Mouse (Mus musculus) MEL (cell line): ENCODE measurements around the gene Romo1. TPM values are rescaled to one million over a fixed set of nuclear protein-coding genes. Genes with fewer than 3 reads are reported as not detected.

Experiments used
- DNase-seq: peaks from one replicate; pipeline ENCODE4 v3.0.0; 2011; ENCODE audit warnings: low read depth, low spot score
- H3K27ac ChIP-seq: 2 replicates; pipeline ENCODE4 v1.5.1; 2012; ENCODE audit warnings: low read depth, mild to moderate bottlenecking, control low read depth, low read length, moderate library complexity; ENCODE audit not compliant: control insufficient read depth
- H3K27me3 ChIP-seq, 2 experiments: fragments of 150-350 bp in 1 of 2; sonication (generic) in 1 of 2; 2 replicates each; pipeline ENCODE4 v1.6.1; 2012; ENCODE audit warnings: low read length in 2 of 2, mild to moderate bottlenecking in 2 of 2, improper control_type of control experiment in 1 of 2, moderate library complexity in 1 of 2; ENCODE audit not compliant: insufficient read depth in 2 of 2, control insufficient read depth in 1 of 2
- H3K36me3 ChIP-seq, 2 experiments: 2 replicates each; pipeline ENCODE4 v1.6.1; 2012 to 2014; ENCODE audit warnings: low read length in 2 of 2, improper control_type of control experiment in 1 of 2, inconsistent platforms in 1 of 2, mild to moderate bottlenecking in 1 of 2; ENCODE audit not compliant: insufficient read depth in 2 of 2, control insufficient read depth in 1 of 2
- H3K4me1 ChIP-seq, 2 experiments: fragments of 150-350 bp in 1 of 2; sonication (generic) in 1 of 2; 2 replicates each; pipeline ENCODE4 v1.6.1; 2012; ENCODE audit warnings: low read length in 2 of 2, improper control_type of control experiment in 1 of 2, mild to moderate bottlenecking in 1 of 2; ENCODE audit not compliant: insufficient read depth in 2 of 2, control insufficient read depth in 1 of 2
- H3K4me3 ChIP-seq, 2 experiments: fragments of 150-350 bp in 1 of 2; sonication (generic) in 1 of 2; 2 replicates each; pipeline ENCODE4 v1.5.1; 2012; ENCODE audit warnings: low read depth in 2 of 2, low read length in 2 of 2, mild to moderate bottlenecking in 2 of 2, moderate library complexity in 2 of 2, control low read depth in 1 of 2, improper control_type of control experiment in 1 of 2; ENCODE audit not compliant: control insufficient read depth in 1 of 2, insufficient read depth in 1 of 2
- H3K79me2 ChIP-seq: 2 replicates; pipeline ENCODE4 v1.6.1; 2012; ENCODE audit warnings: mild to moderate bottlenecking, low read length, moderate library complexity; ENCODE audit not compliant: control insufficient read depth, poor library complexity, insufficient read depth
- H3K9ac ChIP-seq: 2 replicates; pipeline ENCODE4 v1.6.1; 2012; ENCODE audit warnings: low read depth, mild to moderate bottlenecking, control low read depth, low read length, moderate library complexity; ENCODE audit not compliant: control insufficient read depth, poor library complexity, severe bottlenecking
- H3K9me3 ChIP-seq: fragments of 150-350 bp; sonication (generic); replicated peaks from 2 replicates; pipeline ENCODE4 v1.6.1; 2012; ENCODE audit warnings: mild to moderate bottlenecking, low read length, improper control_type of control experiment, moderate library complexity; ENCODE audit not compliant: insufficient read depth
- ELF1 ChIP-seq: IDR thresholded peaks from 2 replicates; pipeline ENCODE4 v1.6.1; 2014; ENCODE audit warnings: low read depth, mild to moderate bottlenecking, inconsistent platforms, low read length, improper control_type of control experiment, moderate library complexity
- ETS1 ChIP-seq: IDR thresholded peaks from 2 replicates; pipeline ENCODE4 v1.6.1; 2012; ENCODE audit warnings: low read depth, mild to moderate bottlenecking, inconsistent platforms, low read length, improper control_type of control experiment, moderate library complexity
- HCFC1 ChIP-seq: IDR thresholded peaks from 2 replicates; pipeline ENCODE4 v1.6.1; 2012; ENCODE audit warnings: low read depth, mild to moderate bottlenecking, inconsistent platforms, low read length, improper control_type of control experiment, moderate library complexity
- POLR2AphosphoS2 ChIP-seq: IDR thresholded peaks from 2 replicates; pipeline ENCODE4 v1.6.1; 2011; ENCODE audit warnings: low read length, improper control_type of control experiment
- RCOR1 ChIP-seq: IDR thresholded peaks from 2 replicates; pipeline ENCODE4 v1.6.1; 2012; ENCODE audit warnings: low read depth, mild to moderate bottlenecking, inconsistent platforms, low read length, improper control_type of control experiment
- SIN3A ChIP-seq: IDR thresholded peaks from 2 replicates; pipeline ENCODE4 v1.6.1; 2012; ENCODE audit warnings: low read length, improper control_type of control experiment, inconsistent platforms
- SMC3 ChIP-seq: IDR thresholded peaks from 2 replicates; pipeline ENCODE4 v1.6.1; 2011; ENCODE audit warnings: low read depth, low read length, improper control_type of control experiment
- TBP ChIP-seq: IDR thresholded peaks from 2 replicates; pipeline ENCODE4 v1.8.0; 2011; ENCODE audit warnings: low read depth, low read length, improper control_type of control experiment
- USF2 ChIP-seq, 2 experiments: IDR thresholded peaks; 2 replicates each; pipeline ENCODE4 v1.6.1; 2011 to 2012; ENCODE audit warnings: improper control_type of control experiment in 2 of 2, low read length in 2 of 2, borderline replicate concordance in 1 of 2, inconsistent platforms in 1 of 2, low read depth in 1 of 2, mild to moderate bottlenecking in 1 of 2; ENCODE audit not compliant: insufficient read depth in 1 of 2
- polyA plus RNA-seq, 2 experiments: library from polyadenylated mRNA; stranded (reverse) in 1 of 2; unstranded in 1 of 2; fragments of >175 nt in 1 of 2; fragments of >200 nt in 1 of 2; gene quantifications; 2 replicates each; pipeline versions ENCODE4 v1.2.1 to v1.2.4; 2012; ENCODE audit warnings: low replicate concordance in 2 of 2, low read depth in 1 of 2; ENCODE audit not compliant: insufficient read length in 2 of 2, insufficient read depth in 1 of 2, missing spikeins in 1 of 2
- total RNA-seq: library from RNA; depleted of rRNA; stranded (reverse); fragments of 300-350 nt; gene quantifications from 2 replicates; pipeline ENCODE4 v1.2.3, GENCODE M21; 2012; rRNA removed

Romo1 gene
- total and polyA plus RNA-seq, 3 experiments, result 392 to 554 TPM; not detected in 1

DNA sequence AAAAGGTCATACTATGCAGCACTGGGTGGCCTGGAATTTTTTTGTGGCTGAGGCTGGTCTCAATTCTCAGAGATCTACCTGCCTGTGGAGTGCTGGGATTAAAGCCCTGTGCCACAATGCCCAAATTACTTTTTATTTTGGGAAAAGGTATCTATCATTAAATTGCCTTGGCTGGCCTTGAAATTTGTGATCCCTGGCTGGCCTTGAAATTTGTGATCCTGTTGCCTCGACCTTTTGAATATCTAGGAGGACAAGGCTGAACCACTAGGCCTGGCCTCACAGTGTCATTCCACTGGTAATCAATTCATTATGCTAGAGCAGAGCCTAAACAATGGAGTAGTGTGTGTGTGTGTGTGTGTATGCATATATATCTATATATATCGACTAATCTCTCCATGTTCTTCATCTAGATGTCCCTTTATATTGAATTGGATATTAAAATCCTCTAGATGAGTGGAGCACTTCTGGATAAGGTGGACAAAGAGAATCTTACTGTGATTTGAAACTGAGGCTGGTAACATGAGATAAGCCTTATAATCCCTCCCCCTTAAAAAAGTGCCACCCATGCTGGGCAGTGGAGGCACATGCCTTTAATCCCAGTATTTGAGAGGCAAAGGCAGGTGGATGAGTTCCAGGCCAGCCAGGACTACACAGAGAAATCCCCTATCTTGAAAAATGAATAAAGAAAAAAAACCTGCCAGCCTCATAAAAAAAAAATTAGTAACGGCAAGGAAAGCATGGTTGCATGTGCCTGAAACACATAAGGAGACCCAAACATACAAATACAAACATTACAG lies 49.4 kb downstream of the Romo1 start:
- no peak overlapping the region for H3K9ac ChIP-seq
- TF ChIP-seq USF2 (IDR thresholded peaks at IDR 0.05; ENCODE audit: borderline replicate concordance in 1 of 2, insufficient read depth in 1 of 2, low read depth in 1 of 2, low read length in 2 of 2), result no peak
- TF ChIP-seq TBP, result no peak
- peak; percentile 47; the same call in 1 of the 2 replicates for TF ChIP-seq RCOR1
- H3K9me3 ChIP-seq, result no peaks in the 10 kb centered on the region

GRCm38 (mm10) chr2:156194571-156194970 lies 50.7 kb downstream of the Romo1 start:
- no peak overlapping the region for H3K27ac ChIP-seq
- no peaks in the 10 kb centered on the region for H3K27me3 ChIP-seq
- H3K79me2 ChIP-seq, result peaks cover 18% of the 10 kb centered on the region
- H3K4me1 ChIP-seq, result peaks cover 3 to 8% of the 10 kb centered on the region in 2 experiments
- TF ChIP-seq SMC3, result no peak
- TF ChIP-seq HCFC1, result no peak
- no peak for TF ChIP-seq SIN3A
- TF ChIP-seq ETS1, result no peak
- no peak for TF ChIP-seq ELF1
- TF ChIP-seq POLR2AphosphoS2, result no peak
- peaks cover 0 to 14% of the 10 kb centered on the region in 2 experiments; a peak in 2 of 4 replicates for H3K36me3 ChIP-seq
- DNase-seq, result no peak
- H3K4me3 ChIP-seq, result no peak overlapping the region
- H3K9me3 ChIP-seq, result no peaks in the 10 kb centered on the region
- no peak overlapping the region for H3K9ac ChIP-seq

More for the DNA sequence above, 49.4 kb downstream of the Romo1 start:
- DNase-seq, result no peak
- Histone ChIP-seq H3K4me3 (no peak overlapping the region), H3K27ac (no peak overlapping the region), H3K4me1 (peaks cover 3 to 12% of the 10 kb centered on the region in 2 experiments), H3K27me3 (no peaks in the 10 kb centered on the region), H3K79me2 (peaks cover 8% of the 10 kb centered on the region), H3K36me3 (peaks cover 0 to 12% of the 10 kb centered on the region in 2 experiments; a peak in 2 of 4 replicates)

Other genes with a start within 250 kb of the Romo1 start
- 83.1 and 87.1 TPM in 2 replicates for gene Uqcc1, start 213.7 kb upstream of the Romo1 start, total RNA-seq
- 10 to 100 TPM in 1 of 2 experiments, not detected in 1; 61.0 TPM for gene Uqcc1, start 213.7 kb upstream of the Romo1 start, polyA plus RNA-seq
- not detected in 2 replicates for gene Gm15557, start 203.3 kb upstream of the Romo1 start, total RNA-seq
- gene Gm15557, start 203.3 kb upstream of the Romo1 start, polyA plus RNA-seq, result not detected
- gene Gdf5, start 198.7 kb upstream of the Romo1 start, total RNA-seq, result not detected in 2 replicates
- under 1 TPM in 1 of 2 experiments, not detected in 1; 0.06 TPM for gene Gdf5, start 198.7 kb upstream of the Romo1 start, polyA plus RNA-seq
- 9.8 and 12.8 TPM in 2 replicates for gene Cep250, start 187.6 kb upstream of the Romo1 start, total RNA-seq
- gene Cep250, start 187.6 kb upstream of the Romo1 start, polyA plus RNA-seq, result 10 to 100 TPM in 1 of 2 experiments, not detected in 1; 16.4 TPM
- 0.69 and 1.1 TPM in 2 replicates for gene 6430550D23Rik, start 136.1 kb upstream of the Romo1 start, total RNA-seq
- gene 6430550D23Rik, start 136.1 kb upstream of the Romo1 start, polyA plus RNA-seq, result 1 to 10 TPM in 1 of 2 experiments, not detected in 1; 1.1 TPM
- gene Ergic3, start 136.0 kb upstream of the Romo1 start, total RNA-seq, result 80.0 and 86.9 TPM in 2 replicates
- gene Ergic3, start 136.0 kb upstream of the Romo1 start, polyA plus RNA-seq, result 100 to 1,000 TPM in 1 of 2 experiments, not detected in 1; 168 TPM
- 0.04 TPM in 1 of 2 replicates, not detected in the other for gene Fer1l4, start 91.1 kb upstream of the Romo1 start, total RNA-seq
- under 1 TPM in 1 of 2 experiments, not detected in 1; 0.07 TPM for gene Fer1l4, start 91.1 kb upstream of the Romo1 start, polyA plus RNA-seq
- gene Spag4, start 78.9 kb upstream of the Romo1 start, total RNA-seq, result 5.0 and 5.5 TPM in 2 replicates
- gene Spag4, start 78.9 kb upstream of the Romo1 start, polyA plus RNA-seq, result 10 to 100 TPM in 1 of 2 experiments, not detected in 1; 10.9 TPM
- gene Cpne1, start 32.1 kb upstream of the Romo1 start, total RNA-seq, result 22.5 and 32.0 TPM in 2 replicates
- 10 to 100 TPM in 1 of 2 experiments, not detected in 1; 52.8 TPM for gene Cpne1, start 32.1 kb upstream of the Romo1 start, polyA plus RNA-seq
- 13.4 and 15.3 TPM in 2 replicates for gene Rbm12, start 32.1 kb upstream of the Romo1 start, total RNA-seq
- 10 to 100 TPM; 28.8 to 42.5 TPM for gene Rbm12, start 32.1 kb upstream of the Romo1 start, polyA plus RNA-seq
- 27.6 and 32.3 TPM in 2 replicates for gene Gm28036, start 16.9 kb upstream of the Romo1 start, total RNA-seq
- 10 to 100 TPM in 1 of 2 experiments, not detected in 1; 20.4 TPM for gene Gm28036, start 16.9 kb upstream of the Romo1 start, polyA plus RNA-seq
- gene Nfs1, start 147 bp downstream of the Romo1 start, total RNA-seq, result 79.6 and 83.9 TPM in 2 replicates
- gene Nfs1, start 147 bp downstream of the Romo1 start, polyA plus RNA-seq, result 10 to 100 TPM in 1 of 2 experiments, not detected in 1; 64.5 TPM
- 212 and 228 TPM in 2 replicates for gene Rbm39, start 36.2 kb downstream of the Romo1 start, total RNA-seq
- 1,000 to 10,000 TPM in 1 of 2 experiments, 100 to 1,000 TPM in 1; 248 to 1,530 TPM for gene Rbm39, start 36.2 kb downstream of the Romo1 start, polyA plus RNA-seq
- 11.7 and 13.2 TPM in 2 replicates for gene Phf20, start 52.4 kb downstream of the Romo1 start, total RNA-seq
- 10 to 100 TPM in 1 of 2 experiments, not detected in 1; 16.9 TPM for gene Phf20, start 52.4 kb downstream of the Romo1 start, polyA plus RNA-seq
- 1.2 and 1.8 TPM in 2 replicates for gene Cnbd2, start 168.3 kb downstream of the Romo1 start, total RNA-seq
- 1 to 10 TPM in 1 of 2 experiments, not detected in 1; 4.8 TPM for gene Cnbd2, start 168.3 kb downstream of the Romo1 start, polyA plus RNA-seq
- 37.4 and 49.6 TPM in 2 replicates for gene Scand1, start 168.7 kb downstream of the Romo1 start, total RNA-seq
- 10 to 100 TPM in 1 of 2 experiments, not detected in 1; 75.6 TPM for gene Scand1, start 168.7 kb downstream of the Romo1 start, polyA plus RNA-seq